Mouse (Mus musculus): ENCODE results near the gene Try10.
"Not testable (repeated sequence)": the region's sequence is repeated elsewhere in the genome, so short reads cannot be mapped to it uniquely, and the experiment has no call there.

DNA sequence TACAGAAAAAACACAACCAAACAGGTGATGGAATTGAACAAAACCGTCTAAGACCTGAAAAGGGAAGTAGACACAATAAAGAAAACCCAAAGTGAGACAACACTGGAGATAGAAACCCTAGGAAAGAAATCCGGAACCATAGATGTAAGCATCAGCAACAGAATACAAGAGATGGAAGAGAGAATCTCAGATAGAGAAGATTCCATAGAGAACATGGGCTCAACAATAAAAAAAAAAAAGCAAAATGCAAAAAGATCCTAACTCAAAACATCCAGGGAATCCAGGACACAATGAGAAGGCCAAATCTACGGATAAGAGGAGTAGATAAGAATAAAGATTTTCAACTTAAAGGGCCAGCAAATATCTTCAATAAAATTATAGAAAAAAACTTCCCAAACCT lies 37.2 kb upstream of the Try10 start, which contains the start of gene Try5:
- not testable (repeated sequence) for TF ChIP-seq CTCF (IDR thresholded peaks at IDR 0.05; ENCODE audit: borderline replicate concordance, control insufficient read depth, extremely low read depth, insufficient read depth, low read length, poor library complexity); POLR2A (IDR thresholded peaks at IDR 0.05; ENCODE audit: control insufficient read depth, extremely low read depth, insufficient read depth, low read length, poor library complexity)
